Mouse (Mus musculus): ENCODE results near the gene Eid2.

- TF ChIP-seq CTCF (IDR thresholded peaks at IDR 0.05; ENCODE audit: borderline replicate concordance, extremely low read depth, insufficient read depth, insufficient read length) (no peak), POLR2A (IDR thresholded peaks at IDR 0.05; ENCODE audit: borderline replicate concordance, extremely low read depth, insufficient read depth, insufficient read length, poor library complexity, severe bottlenecking) (no peak)
These were observed 10.6 kb downstream of the Eid2 start for GRCm38 (mm10) chr7:28278279-28278652.

Data from brain, embryonic 14.5 days (tissue).